Mouse (Mus musculus): Measurements from ENCODE around the gene Rab3il1. TPM values are rescaled to one million over a fixed set of nuclear protein-coding genes. Genes with fewer than 3 reads are reported as not detected.

Gene Rab3il1
- polyA plus RNA-seq, 1 experiment = 7.5 TPM

- no peak overlapping the region for H3K27ac ChIP-seq (replicated peaks; ENCODE audit: low read depth, low read length)
- peaks cover 12% of the 10 kb centered on the region; the same call in 1 of the 2 replicates for H3K4me1 ChIP-seq (ENCODE audit: control insufficient read depth, insufficient read depth, insufficient read length, low read length)
- H3K4me3 ChIP-seq (ENCODE audit: insufficient read depth, low read depth, low read length) = no peak overlapping the region
These were observed 24.4 kb upstream of the Rab3il1 start for GRCm38 (mm10) chr19:9977085-9977484.

DNA sequence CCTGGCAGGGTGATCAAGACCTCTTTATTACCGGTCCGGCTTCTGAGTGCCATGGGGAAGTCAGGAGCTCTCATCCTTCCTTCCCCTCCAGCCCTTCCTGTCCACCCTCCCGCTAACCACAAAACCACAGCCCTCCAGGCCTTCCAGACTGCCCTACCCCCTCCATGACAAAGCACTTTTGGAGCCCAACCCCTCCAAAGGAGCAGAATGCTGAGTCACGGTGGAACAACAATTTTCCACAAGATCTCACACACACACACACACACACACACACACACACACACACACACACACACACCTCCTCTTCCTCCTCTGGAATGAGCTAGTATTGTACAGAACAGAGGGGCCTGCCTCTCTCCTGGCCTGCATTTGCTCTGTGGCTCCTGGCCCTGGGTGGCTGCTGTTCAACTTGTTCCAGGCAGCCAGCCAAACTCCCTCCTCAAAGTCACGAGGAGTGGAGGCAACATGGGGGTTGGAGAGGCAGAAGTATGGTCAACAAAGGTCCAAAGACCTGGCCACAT, 23.0 kb upstream of the Rab3il1 start:
- peak overlapping the region; percentile 91 for H3K27ac ChIP-seq (replicated peaks; ENCODE audit: low read depth, low read length)
- H3K4me1 ChIP-seq (ENCODE audit: control insufficient read depth, insufficient read depth, insufficient read length, low read length) = peaks cover 12% of the 10 kb centered on the region; the same call in 1 of the 2 replicates
- H3K4me3 ChIP-seq (ENCODE audit: insufficient read depth, low read depth, low read length) = no peak overlapping the region

GRCm38 (mm10) chr19:9979156-9979555, 22.3 kb upstream of the Rab3il1 start:
- Histone ChIP-seq H3K27ac (replicated peaks; ENCODE audit: low read depth, low read length) (peak overlapping the region; percentile 91), H3K4me3 (ENCODE audit: insufficient read depth, low read depth, low read length) (no peak overlapping the region), H3K4me1 (ENCODE audit: control insufficient read depth, insufficient read depth, insufficient read length, low read length) (peaks cover 12% of the 10 kb centered on the region; the same call in 1 of the 2 replicates)

DNA sequence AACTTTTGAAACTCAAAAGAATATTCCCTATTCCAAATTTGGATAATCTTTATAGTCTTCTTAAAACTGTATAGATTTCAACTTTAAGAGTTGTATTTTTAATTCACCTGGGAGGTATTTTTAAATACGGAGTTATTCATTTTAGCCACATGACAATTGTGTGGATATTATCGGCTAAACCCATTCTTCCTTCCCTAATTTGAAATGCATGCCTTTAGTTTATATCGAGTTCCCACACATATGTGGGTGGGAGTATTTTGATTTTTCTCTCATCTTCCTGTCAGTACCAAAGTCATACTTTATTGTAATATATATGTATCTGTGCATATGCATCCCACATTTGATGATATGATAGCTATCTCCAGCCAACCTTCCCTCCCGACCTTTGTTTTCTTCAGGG, 21.2 kb upstream of the Rab3il1 start, which contains the start of gene Fth1:
Gene Fth1 (plus strand): TSS at position 341 of the 400 bp plus-strand sequence.
- H3K4me1 ChIP-seq (ENCODE audit: control insufficient read depth, insufficient read depth, insufficient read length, low read length) = peaks cover 12% of the 10 kb centered on the region; the same call in 1 of the 2 replicates
- peak within 1 kb of the TSS; percentile 91 for H3K27ac ChIP-seq (replicated peaks; ENCODE audit: low read depth, low read length)
- H3K4me3 ChIP-seq (ENCODE audit: insufficient read depth, low read depth, low read length) = no peak within 1 kb of the TSS; the same call in 1 of the 2 replicates

DNA sequence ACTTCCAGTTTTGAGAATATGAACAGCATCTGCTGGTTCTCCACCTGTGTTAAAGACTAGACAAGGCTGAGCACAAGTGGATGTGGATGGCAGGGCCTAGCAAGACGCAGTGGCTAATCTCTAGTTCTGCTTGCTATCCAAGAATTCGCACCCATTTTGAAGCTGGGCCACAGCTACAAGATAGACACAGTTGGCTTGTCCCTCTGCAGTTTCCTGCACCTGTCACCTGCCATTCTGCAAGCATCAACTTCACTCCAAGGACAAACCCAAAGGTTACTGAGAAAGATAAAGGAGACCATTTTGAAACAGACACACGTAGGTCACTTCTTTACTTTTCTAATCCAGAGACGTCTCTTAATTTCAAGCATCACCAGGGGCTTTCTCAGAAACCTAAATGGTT, 19.8 kb upstream of the Rab3il1 start:
- peak overlapping the region; percentile 91 for H3K27ac ChIP-seq (replicated peaks; ENCODE audit: low read depth, low read length)
- H3K4me1 ChIP-seq (ENCODE audit: control insufficient read depth, insufficient read depth, insufficient read length, low read length) = peaks cover 12% of the 10 kb centered on the region; the same call in 1 of the 2 replicates
- peak overlapping the region; percentile 75 for H3K4me3 ChIP-seq (ENCODE audit: insufficient read depth, low read depth, low read length)

DNA sequence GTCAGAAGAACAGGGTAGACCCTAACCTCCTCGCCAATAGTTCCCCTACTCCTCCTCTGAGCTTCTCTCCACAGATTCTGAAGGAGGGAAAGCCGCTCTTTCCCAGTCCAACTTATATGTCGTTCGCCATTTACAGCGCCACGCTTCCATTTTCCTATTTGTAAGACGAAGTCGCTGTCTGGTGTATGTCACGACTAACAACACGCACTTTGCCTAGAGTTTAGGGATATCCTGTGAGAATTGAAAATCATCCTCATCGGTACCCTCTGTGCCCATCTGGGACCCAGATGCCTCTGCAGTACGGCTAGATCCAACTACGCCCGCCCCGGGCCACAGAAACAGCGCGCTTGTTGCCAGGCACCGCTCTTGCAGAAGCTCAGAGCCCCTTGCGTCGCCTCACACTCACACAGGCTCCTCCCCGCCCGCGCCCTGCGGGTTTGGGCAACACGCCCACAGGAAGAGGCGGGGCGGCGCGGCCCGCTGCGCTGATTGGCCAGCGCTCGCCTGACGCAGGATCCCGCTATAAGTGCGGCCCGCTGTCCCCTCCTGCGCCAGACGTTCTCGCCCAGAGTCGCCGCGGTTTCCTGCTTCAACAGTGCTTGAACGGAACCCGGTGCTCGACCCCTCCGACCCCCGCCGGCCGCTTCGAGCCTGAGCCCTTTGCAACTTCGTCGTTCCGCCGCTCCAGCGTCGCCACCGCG, 19.2 kb upstream of the Rab3il1 start:
- H3K27ac ChIP-seq (replicated peaks; ENCODE audit: low read depth, low read length) = peak overlapping the region; percentile 96
- H3K4me3 ChIP-seq (ENCODE audit: insufficient read depth, low read depth, low read length) = peak overlapping the region; percentile 94
- H3K4me1 ChIP-seq (ENCODE audit: control insufficient read depth, insufficient read depth, insufficient read length, low read length) = peaks cover 12% of the 10 kb centered on the region; the same call in 1 of the 2 replicates

DNA sequence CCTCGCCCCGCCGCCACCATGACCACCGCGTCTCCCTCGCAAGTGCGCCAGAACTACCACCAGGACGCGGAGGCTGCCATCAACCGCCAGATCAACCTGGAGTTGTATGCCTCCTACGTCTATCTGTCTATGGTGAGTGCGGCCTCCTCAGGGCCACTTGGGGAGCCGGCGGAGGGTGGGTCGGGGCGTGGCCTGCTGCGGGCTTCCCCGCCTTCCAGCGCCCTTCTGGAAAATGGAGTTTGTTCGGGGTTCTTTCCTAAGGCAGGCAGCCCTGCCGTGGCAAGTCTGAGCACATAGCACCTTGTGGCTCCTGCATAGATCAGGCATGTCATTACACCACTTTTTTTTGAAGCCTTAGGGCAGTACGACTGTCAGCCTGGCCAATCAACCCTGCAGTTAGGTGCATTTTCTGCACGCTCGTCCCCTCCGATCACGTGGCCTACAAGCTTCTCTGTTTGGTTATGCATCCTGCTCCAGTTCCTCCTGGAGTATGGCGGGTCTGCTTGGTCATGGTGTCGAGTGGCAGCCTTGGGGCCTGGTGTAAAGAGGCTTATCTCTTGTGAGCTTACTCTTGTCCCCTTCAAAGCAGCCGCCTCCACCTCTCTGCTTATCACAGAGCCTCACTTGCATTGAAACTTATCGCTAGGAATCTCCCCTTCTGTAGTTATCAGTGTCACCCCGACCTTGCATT, 18.5 kb upstream of the Rab3il1 start:
- peak overlapping the region; percentile 94 for H3K4me3 ChIP-seq (ENCODE audit: insufficient read depth, low read depth, low read length)
- H3K27ac ChIP-seq (replicated peaks; ENCODE audit: low read depth, low read length) = peak overlapping the region; percentile 96
- H3K4me1 ChIP-seq (ENCODE audit: control insufficient read depth, insufficient read depth, insufficient read length, low read length) = peaks cover 9% of the 10 kb centered on the region; the same call in 1 of the 2 replicates

- Histone ChIP-seq H3K27ac (replicated peaks; ENCODE audit: low read depth, low read length) (no peak overlapping the region), H3K4me3 (ENCODE audit: insufficient read depth, low read depth, low read length) (peak overlapping the region; percentile 94), H3K4me1 (ENCODE audit: control insufficient read depth, insufficient read depth, insufficient read length, low read length) (no peaks in the 10 kb centered on the region)
These were observed 17.1 kb upstream of the Rab3il1 start for GRCm38 (mm10) chr19:9984111-9985055.

DNA sequence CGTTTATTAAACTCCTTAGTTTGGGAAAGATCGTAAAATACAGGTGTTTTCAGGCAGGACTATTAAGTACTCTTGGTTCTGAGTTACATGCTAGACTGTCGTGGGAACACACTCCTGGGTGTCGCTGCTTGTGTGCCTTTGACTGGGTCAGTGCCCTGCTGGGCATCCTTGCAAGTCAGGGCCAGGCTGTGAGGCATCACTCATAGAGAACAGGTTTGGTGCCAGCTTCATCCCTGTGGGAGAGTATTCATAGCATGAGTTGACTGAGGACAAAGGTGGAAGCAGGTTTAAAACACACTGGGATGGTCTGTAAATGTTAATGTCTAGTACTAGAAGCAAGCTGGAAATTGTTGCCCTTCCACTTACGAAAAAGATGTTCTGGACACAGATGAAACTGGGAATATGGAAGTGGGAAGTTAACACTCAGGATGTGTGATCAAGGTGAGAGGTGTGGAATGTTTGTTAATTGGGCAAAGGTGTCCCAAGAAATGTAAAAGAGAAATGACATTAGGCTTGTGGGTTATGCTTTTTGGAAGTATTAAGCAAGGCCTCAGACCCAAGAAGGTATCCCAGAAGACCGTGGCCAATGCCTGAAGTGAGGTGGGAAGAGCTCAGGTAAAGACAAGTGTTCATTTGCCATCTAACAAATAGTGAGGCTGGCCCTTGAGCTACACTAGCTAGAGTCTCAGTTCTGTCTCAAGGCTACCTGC, 16.1 kb upstream of the Rab3il1 start:
- H3K4me3 ChIP-seq (ENCODE audit: insufficient read depth, low read depth, low read length) = no peak overlapping the region
- no peak overlapping the region for H3K27ac ChIP-seq (replicated peaks; ENCODE audit: low read depth, low read length)
- no peaks in the 10 kb centered on the region for H3K4me1 ChIP-seq (ENCODE audit: control insufficient read depth, insufficient read depth, insufficient read length, low read length)

DNA sequence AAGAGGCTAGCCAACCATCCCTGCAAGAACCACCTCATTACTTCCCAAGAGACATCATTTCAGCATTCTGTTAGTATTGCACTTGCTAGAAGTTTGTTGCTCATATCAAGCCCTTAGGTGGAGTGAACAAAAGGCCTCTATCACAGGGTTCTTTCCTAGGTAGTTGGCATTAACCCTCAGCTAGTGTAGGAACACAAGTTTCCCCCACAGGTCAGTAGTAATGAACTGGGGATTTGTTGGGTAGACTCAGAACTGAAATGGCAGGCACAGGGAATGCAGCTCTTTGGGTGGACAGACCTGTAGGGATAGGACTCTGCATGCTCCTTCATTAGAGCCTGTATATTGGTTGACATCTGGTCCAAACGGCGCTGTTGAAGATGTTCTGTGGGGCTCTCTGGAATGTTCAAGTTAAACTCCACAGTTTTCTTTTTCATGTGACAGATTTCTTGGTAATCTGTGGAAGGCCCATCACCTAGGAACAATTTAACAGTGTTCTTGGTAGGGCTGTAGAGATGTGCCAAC, 15.5 kb upstream of the Rab3il1 start:
- H3K27ac ChIP-seq (replicated peaks; ENCODE audit: low read depth, low read length) = no peak overlapping the region; the same call in 1 of the 2 replicates
- no peaks in the 10 kb centered on the region for H3K4me1 ChIP-seq (ENCODE audit: control insufficient read depth, insufficient read depth, insufficient read length, low read length)
- H3K4me3 ChIP-seq (ENCODE audit: insufficient read depth, low read depth, low read length) = no peak overlapping the region

DNA sequence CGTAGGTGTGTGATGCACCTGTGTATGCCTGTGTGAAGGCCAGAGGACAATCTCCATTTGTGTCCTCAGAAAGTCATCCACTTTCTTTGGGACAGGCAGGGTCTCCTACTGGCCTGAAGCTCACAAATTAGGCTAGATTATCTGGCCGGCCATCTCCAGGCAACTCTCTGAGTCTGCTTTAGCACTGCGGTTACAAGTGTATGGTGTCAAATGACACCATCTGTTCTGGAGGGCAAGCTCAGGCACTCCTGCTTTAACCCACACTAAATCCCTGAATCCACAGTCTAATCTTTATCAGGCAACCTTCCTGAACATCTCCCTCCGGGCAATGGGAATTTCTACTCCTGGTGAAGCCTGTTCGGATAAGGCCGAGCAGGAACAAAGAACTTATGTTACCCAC, 14.3 kb upstream of the Rab3il1 start:
- Histone ChIP-seq H3K4me3 (ENCODE audit: insufficient read depth, low read depth, low read length) (no peak overlapping the region), H3K4me1 (ENCODE audit: control insufficient read depth, insufficient read depth, insufficient read length, low read length) (no peaks in the 10 kb centered on the region), H3K27ac (replicated peaks; ENCODE audit: low read depth, low read length) (no peak overlapping the region)

DNA sequence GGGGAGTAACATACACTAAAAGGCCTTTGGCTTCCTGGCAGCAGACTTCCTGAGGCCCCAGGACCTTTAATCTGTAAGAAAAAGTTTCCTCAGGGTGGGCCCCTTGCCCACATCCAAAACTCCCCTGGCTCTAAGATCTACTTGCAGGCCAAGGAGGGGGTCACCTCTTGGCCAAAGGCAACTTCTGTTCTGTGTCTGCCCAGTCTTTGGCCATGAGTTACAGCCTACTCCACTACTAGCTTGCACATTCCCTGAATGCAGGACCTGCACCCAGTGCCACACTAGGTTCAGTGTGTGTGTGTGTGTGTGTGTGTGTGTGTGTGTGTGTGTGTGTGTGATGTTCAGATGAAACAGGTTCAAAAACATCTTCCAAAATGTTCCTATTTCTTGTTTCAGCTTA, 13.9 kb upstream of the Rab3il1 start:
- Histone ChIP-seq H3K27ac (replicated peaks; ENCODE audit: low read depth, low read length) (no peak overlapping the region), H3K4me1 (ENCODE audit: control insufficient read depth, insufficient read depth, insufficient read length, low read length) (no peaks in the 10 kb centered on the region), H3K4me3 (ENCODE audit: insufficient read depth, low read depth, low read length) (no peak overlapping the region)

DNA sequence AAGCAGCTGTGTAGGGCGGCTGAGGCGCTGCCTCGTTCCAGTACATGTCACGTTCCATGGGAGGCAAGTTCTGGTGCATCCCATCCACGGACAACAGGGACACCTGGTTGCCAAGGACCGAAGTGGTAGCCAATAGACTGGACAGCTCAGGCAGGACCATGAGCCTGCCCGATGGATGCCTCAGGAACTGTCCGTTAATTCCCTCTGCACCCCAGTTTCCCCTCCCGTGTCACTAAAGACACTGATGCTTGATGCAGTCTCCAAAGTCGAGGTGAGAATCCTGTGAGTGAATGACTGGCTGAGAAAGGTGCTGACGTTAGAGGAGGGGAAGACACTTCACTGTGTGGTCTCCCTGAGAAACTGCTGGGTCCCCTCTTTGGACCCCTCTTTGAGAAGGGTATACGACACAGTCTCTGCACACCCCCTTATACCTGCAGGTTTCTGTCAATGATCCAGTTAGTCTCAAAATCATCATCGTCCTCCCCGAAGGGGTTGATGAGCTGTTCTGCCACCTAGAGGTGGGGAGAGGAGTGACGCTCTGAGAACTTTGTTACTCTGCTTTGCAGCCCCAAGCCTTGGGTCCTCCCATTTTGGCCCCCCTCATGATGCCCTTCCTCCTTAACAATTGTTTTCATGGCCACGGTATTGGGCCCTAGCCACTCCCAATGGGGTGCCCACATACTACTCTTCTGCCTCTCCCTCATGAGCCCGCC, 12.1 kb upstream of the Rab3il1 start:
- no peak overlapping the region for H3K27ac ChIP-seq (replicated peaks; ENCODE audit: low read depth, low read length)
- H3K4me1 ChIP-seq (ENCODE audit: control insufficient read depth, insufficient read depth, insufficient read length, low read length) = peaks cover 3% of the 10 kb centered on the region; the same call in 1 of the 2 replicates

More for the DNA sequence above, 12.1 kb upstream of the Rab3il1 start:
- H3K4me3 ChIP-seq (ENCODE audit: insufficient read depth, low read depth, low read length) = no peak overlapping the region
